Mouse (Mus musculus): ENCODE data around the gene Nup98.

DNA sequence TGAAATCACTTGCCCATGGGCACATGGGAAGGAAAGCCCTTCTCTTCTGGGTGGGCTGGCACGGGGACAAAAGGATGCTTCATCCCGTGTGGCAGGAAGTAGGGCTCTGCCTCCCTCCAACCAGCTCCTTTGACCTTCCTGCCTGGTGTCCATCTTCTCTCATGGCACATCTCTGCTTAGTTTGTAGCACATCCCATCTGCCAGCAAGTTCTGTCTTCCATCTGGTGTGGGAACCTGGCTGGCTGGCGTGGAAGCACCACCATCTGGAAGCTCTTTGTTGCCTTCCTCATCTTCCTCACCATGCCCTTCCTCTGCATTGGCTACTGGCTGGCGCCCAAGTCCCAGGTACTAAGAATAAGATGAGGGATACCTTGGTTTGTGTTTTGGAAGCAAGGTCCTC, 122.6 kb downstream of the Nup98 start:
- TF ChIP-seq CTCF (IDR thresholded peaks at IDR 0.05; ENCODE audit: insufficient read depth, low read depth, low read length) (no peak), POLR2A (IDR thresholded peaks at IDR 0.05; ENCODE audit: insufficient read depth, low read depth, low read length) (no peak)
